Mouse (Mus musculus): ENCODE results near the gene Atrnl1.

Gene Atrnl1

GRCm38 (mm10) chr19:58178410-58178809 lies 567.6 kb downstream of the Atrnl1 start:
- DNase-seq (ENCODE audit: extremely low read depth, low read depth): no peak

GRCm38 (mm10) chr19:58180773-58181172 lies 569.9 kb downstream of the Atrnl1 start:
- no peak for DNase-seq (ENCODE audit: extremely low read depth, low read depth)
